Mouse (Mus musculus): ENCODE results near the gene Rps6.

DNA sequence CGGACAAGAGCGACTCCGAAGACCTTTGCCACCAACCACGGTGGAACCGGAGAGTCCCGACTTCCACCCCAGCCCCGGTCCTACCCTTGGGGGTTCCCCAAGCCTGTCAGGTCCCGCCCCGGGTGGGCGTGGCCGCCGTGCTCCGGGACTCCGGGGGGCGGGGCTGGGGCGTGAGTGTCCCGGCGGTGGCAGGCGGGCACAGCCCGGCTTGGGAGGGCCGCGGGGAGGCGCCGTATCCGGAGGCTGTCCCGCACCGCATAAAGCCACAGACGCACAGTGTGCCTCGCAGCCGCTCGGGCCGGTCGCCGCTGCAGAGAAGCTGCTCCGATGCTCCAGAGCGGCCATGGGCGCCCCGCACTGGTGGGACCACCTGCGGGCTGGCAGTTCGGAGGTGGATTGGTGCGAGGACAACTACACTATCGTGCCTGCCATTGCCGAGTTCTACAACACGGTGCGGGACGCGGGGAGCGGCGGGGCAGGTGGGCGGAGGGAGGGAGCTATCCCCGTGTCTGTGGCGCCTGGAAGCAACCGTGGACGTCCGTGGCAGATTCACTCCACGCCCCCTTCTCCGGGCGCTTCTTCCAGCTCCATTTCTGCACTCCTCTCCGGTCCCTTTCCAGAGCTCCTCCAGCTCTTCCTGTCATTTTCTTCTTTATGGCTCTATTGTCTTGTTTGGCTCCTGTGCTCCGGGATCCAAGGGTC, 17.1 kb upstream of the Rps6 start, which contains the start of gene Acer2:
- TF ChIP-seq POLR2A (IDR thresholded peaks at IDR 0.05; ENCODE audit: borderline replicate concordance, low read depth, low read length) (no peak), CTCF (IDR thresholded peaks at IDR 0.05; ENCODE audit: low read depth, low read length) (no peak)

Measured in bone marrow macrophage, adult 2 months (primary cell).